Mouse (Mus musculus) neural tube, embryonic 12.5 days (tissue): ENCODE measurements around the gene Ssr1. TPM values are rescaled to one million over a fixed set of nuclear protein-coding genes. Genes with fewer than 3 reads are reported as not detected.

Source experiments
- ATAC-seq: fragments of 200-750 bp; cut with Nextera tagmentation; 2 replicates; pipeline ENCODE4 v1.8.0; 2017; ENCODE audit warnings: low read depth, mild to moderate bottlenecking, moderate TSS enrichment, moderate library complexity; ENCODE audit not compliant: low FRiP score
- H3K27ac ChIP-seq: fragments of 300-500 bp; sonication (generic); 2 replicates; pipeline ENCODE4 v1.5.1; 2016
- H3K27me3 ChIP-seq: fragments of 300-500 bp; sonication (generic); replicated peaks from 2 replicates; pipeline ENCODE4 v1.6.1; 2016; ENCODE audit warnings: mild to moderate bottlenecking
- H3K36me3 ChIP-seq: fragments of 300-500 bp; sonication (generic); 2 replicates; pipeline ENCODE4 v1.6.1; 2016; ENCODE audit warnings: mild to moderate bottlenecking
- H3K4me1 ChIP-seq: fragments of 300-500 bp; sonication (generic); 2 replicates; pipeline ENCODE4 v1.6.1; 2016
- H3K4me2 ChIP-seq: fragments of 300-500 bp; sonication (generic); replicated peaks from 2 replicates; pipeline ENCODE4 v1.6.1; 2016; ENCODE audit warnings: mild to moderate bottlenecking
- H3K4me3 ChIP-seq: fragments of 300-500 bp; sonication (generic); 2 replicates; pipeline ENCODE4 v1.5.1; 2016
- H3K9ac ChIP-seq: fragments of 300-500 bp; sonication (generic); 2 replicates; pipeline ENCODE4 v1.6.1; 2016; ENCODE audit warnings: mild to moderate bottlenecking
- H3K9me3 ChIP-seq: fragments of 300-500 bp; sonication (generic); 2 replicates; pipeline ENCODE4 v1.6.1; 2016; ENCODE audit warnings: mild to moderate bottlenecking
- WGBS: fragments of 180-500 bp; shearing (Covaris S2); methylation state at CpG from one replicate; pipeline ENCODE4 v1.1.7; 2016; 5-methylcytosine and 5-hydroxymethylcytosine counted together
- polyA plus RNA-seq: library from polyadenylated mRNA; unstranded; fragments of >200 nt; fragmentation: Nextera tagmentation; extraction: Ambion mirVana; gene quantifications from 2 replicates; pipeline ENCODE4 v1.2.1, GENCODE M21; 2016

The Ssr1 gene
- polyA plus RNA-seq, 1 experiment from 2014 or later = 91.3 TPM

DNA sequence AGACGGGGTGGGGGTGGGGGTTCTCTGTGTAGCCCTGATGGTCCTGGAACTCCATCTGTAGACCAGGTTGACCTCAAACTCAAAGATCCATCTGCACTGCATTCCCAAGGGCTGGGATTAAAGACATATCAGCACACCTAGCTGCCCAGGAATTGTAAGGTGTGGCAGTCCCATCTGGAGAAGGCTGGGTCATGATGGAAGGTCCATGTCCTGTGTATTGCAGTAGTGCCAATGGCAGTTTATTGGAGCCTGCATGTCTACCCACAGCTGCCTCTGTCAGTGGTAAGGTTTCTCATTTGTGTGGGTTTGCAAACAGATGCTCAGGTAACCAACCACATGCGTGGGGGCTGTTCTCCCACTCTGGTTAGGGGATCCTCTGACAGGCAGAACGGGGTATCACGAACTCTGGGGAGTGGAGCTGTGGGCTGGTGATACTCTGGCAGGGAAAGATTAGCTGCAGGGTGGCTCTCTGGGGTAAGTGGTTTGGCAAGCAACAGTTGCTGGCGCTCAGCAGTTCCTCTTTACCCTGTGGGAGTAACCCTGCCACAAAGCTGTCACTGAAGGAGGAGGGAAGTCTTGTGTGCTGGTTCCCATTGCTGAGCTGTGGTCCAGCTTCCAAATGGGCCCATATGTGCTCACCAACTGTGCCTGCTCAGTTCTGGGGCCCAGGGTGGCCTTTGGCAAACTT is 15.8 kb upstream of the Ssr1 start:
- H3K27me3 ChIP-seq = no peaks in the 10 kb centered on the region
- H3K4me2 ChIP-seq = no peak overlapping the region
- ATAC-seq = no peak
- no peak overlapping the region for H3K9ac ChIP-seq
- H3K9me3 ChIP-seq = no peaks in the 10 kb centered on the region
- no peaks in the 10 kb centered on the region for H3K4me1 ChIP-seq
- H3K27ac ChIP-seq = no peak overlapping the region
- no peak overlapping the region for H3K4me3 ChIP-seq
- WGBS = 83% methylated on average over 5 of the region's 5 CpGs
- H3K36me3 ChIP-seq = no peaks in the 10 kb centered on the region

DNA sequence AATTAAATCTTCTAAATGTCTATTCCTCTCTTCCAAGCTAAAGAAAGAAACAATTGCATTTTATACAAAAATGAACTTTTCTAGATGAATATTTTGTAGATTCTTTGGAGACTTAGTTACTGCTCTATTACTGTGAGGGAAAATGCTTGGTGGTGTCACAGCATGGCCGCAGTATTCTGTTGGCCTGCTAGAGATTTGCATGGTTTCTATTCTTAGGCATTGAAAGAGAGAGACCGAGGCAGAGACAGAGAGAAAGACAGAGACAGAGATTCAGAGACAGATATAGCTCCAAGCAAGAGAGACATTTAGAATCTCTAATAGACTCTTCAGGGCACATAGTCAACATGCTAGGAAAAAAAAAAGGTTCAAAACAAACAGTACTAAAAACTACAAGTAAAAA is 14.0 kb upstream of the Ssr1 start:
- H3K4me1 ChIP-seq = no peaks in the 10 kb centered on the region
- 89% methylated on average over 2 of the region's 2 CpGs for WGBS
- no peak overlapping the region for H3K9ac ChIP-seq
- H3K4me3 ChIP-seq = no peak overlapping the region
- ATAC-seq = no peak
- no peaks in the 10 kb centered on the region for H3K27me3 ChIP-seq
- no peak overlapping the region for H3K4me2 ChIP-seq
- H3K9me3 ChIP-seq = no peaks in the 10 kb centered on the region
- H3K36me3 ChIP-seq = no peaks in the 10 kb centered on the region
- H3K27ac ChIP-seq = no peak overlapping the region

DNA sequence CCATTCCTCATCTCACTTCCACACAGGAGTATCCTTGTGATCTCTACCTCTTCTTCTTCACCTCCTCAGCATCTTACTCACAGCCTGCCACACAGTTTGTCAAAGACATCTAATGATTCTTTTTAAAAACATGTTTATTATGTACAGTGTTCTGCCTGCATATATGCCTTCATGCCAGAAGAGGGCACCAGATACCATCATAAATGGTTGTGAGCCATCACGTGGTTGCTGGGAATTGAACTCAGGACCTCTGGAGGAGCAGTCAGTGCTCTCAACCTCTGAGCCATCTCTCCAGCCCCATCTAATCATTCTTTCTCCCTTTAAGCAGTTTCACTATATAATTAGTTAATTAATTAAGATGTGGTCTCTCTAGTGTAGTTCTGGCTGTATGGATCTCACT is 8.4 kb upstream of the Ssr1 start:
- Histone ChIP-seq H3K9ac (no peak overlapping the region), H3K36me3 (no peaks in the 10 kb centered on the region), H3K4me1 (no peaks in the 10 kb centered on the region), H3K27me3 (no peaks in the 10 kb centered on the region), H3K27ac (no peak overlapping the region), H3K4me2 (no peak overlapping the region), H3K4me3 (no peak overlapping the region), H3K9me3 (no peaks in the 10 kb centered on the region)
- 49% methylated on average over 1 of the region's 1 CpGs for WGBS
- no peak for ATAC-seq

GRCm38 (mm10) chr13:37999713-38000112 is 5.7 kb upstream of the Ssr1 start:
- ATAC-seq = no peak
- 0 out of 2 replicates have a peak, but pooled peaks cover under 1% of the 10 kb centered on the region for H3K4me1 ChIP-seq
- H3K4me2 ChIP-seq = no peak overlapping the region
- H3K27me3 ChIP-seq = no peaks in the 10 kb centered on the region
- no peak overlapping the region for H3K9ac ChIP-seq
- no peak overlapping the region for H3K27ac ChIP-seq
- H3K36me3 ChIP-seq = no peaks in the 10 kb centered on the region
- 85% methylated on average over 3 of the region's 3 CpGs for WGBS
- no peak overlapping the region for H3K4me3 ChIP-seq
- no peaks in the 10 kb centered on the region for H3K9me3 ChIP-seq

DNA sequence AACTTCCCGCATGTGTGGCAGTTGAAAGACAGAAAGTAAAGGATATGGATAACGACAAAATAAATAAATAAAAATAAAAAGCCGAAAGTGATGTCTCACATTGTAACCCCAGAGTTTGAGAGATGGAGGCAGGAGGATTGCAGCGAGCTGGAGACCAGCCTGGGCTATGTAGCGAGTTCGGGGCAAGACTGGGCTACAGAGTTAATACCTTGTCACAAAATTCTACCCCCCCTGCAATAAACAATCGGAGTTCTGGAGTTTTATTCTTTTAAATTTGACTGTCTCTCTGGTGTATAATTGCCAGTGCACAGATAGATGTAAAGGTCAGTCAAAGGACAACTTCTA is 360 bp upstream of the Ssr1 start:
- peak overlapping the region; percentile 77 for H3K4me2 ChIP-seq
- no peak overlapping the region for H3K27ac ChIP-seq
- 19% methylated on average over 7 of the region's 7 CpGs for WGBS

DNA sequence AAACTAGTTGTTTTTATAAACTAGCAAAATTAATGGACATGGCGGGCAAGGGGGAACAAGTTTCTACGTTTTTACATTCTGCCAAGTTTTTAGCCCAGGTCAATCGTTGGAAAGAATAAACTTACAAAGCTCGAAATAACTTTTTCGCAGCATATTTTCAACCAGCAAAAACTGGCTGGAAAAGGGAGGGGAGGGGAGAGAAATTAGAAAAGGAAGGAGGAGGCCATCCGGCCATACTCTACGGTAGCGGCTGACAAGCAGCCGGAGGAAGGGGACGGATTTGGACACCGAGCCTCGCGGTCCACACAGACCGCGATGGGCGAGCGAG is 677 bp downstream of the Ssr1 start:
- ATAC-seq = no peak
- peaks cover 9% of the 10 kb centered on the region for H3K4me1 ChIP-seq
- H3K9me3 ChIP-seq = no peaks in the 10 kb centered on the region
- WGBS = 1% methylated on average over 17 of the region's 17 CpGs
- H3K27ac ChIP-seq = peak overlapping the region; percentile 86; the same call in 1 of the 2 replicates
- H3K9ac ChIP-seq = peak overlapping the region; percentile 91
- peak overlapping the region; percentile 90 for H3K4me3 ChIP-seq
- H3K36me3 ChIP-seq = peaks cover 27% of the 10 kb centered on the region
- no peaks in the 10 kb centered on the region for H3K27me3 ChIP-seq
- peak overlapping the region; percentile 77 for H3K4me2 ChIP-seq

More for the DNA sequence above, 360 bp upstream of the Ssr1 start:
- no peaks in the 10 kb centered on the region for H3K27me3 ChIP-seq
- peaks cover 9% of the 10 kb centered on the region for H3K4me1 ChIP-seq
- ATAC-seq = peak; percentile 67
- H3K9me3 ChIP-seq = no peaks in the 10 kb centered on the region
- peak overlapping the region; percentile 90 for H3K4me3 ChIP-seq
- peak overlapping the region; percentile 91; the same call in 1 of the 2 replicates for H3K9ac ChIP-seq
- H3K36me3 ChIP-seq = peaks cover 17% of the 10 kb centered on the region

DNA sequence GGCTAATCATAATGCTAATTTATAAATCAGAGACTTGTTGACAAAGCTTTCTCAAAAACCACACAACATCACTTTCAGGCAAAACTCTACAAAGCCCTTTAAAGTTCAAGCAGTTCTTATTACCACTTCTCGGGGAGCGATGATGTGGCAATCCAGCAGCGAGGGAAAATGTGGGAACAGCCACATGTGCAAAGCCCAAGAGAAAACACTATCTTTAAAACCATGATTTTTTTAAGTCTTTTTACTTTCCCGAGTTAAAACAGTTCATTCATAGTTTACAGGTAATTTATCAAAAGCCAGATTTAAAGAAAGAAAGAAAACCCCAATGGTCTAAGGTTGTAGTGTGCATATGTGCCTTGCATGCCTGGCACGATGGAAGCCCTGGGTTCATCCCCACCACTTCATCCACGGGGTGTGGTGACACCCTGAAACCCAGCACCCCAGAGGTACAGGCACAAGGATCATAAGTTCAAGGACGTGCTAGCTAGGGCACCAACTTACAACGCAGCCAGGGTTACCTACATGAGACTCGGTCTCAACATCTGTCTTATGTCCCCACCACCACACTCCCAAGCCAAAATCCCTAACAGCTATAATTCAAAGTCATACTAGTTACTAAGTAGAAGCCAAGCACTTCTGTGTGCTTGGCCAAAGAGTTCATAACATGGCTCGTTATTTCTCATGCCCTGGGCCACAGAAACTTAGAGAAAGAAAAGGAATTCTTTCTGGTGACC is 1.2 kb downstream of the Ssr1 start:
- peaks cover 9% of the 10 kb centered on the region for H3K4me1 ChIP-seq
- no peak overlapping the region for H3K27ac ChIP-seq
- ATAC-seq = no peak
- H3K4me3 ChIP-seq = peak overlapping the region; percentile 90
- 17% methylated on average over 10 of the region's 10 CpGs for WGBS
- H3K4me2 ChIP-seq = peak overlapping the region; percentile 77
- no peaks in the 10 kb centered on the region for H3K27me3 ChIP-seq
- H3K9me3 ChIP-seq = no peaks in the 10 kb centered on the region
- H3K9ac ChIP-seq = peak overlapping the region; percentile 91
- H3K36me3 ChIP-seq = peaks cover 32% of the 10 kb centered on the region

DNA sequence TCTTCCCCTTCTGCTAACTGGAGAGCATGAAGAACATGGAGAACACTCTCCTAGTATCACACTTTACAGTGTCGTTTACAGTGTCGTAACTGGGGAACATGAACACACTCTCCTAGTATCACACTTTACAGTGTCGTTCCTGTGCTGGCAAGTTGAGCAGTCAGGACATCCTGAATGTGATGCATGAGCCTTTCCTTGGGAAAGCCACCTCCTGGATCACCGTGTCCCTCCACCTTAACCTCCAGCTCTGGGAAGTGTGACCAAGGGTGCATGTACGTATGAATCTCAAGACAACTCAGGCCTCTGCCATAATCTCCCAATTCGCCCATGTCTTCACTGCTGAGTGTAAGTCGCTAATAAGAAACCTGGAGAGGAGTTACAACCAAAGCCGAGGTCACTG is 4.3 kb downstream of the Ssr1 start:
- Histone ChIP-seq H3K9me3 (no peaks in the 10 kb centered on the region), H3K4me1 (peaks cover 8% of the 10 kb centered on the region), H3K9ac (no peak overlapping the region), H3K27me3 (no peaks in the 10 kb centered on the region), H3K4me3 (no peak overlapping the region), H3K4me2 (no peak overlapping the region), H3K27ac (no peak overlapping the region), H3K36me3 (peaks cover 60% of the 10 kb centered on the region)
- 94% methylated on average over 8 of the region's 8 CpGs for WGBS
- no peak for ATAC-seq

DNA sequence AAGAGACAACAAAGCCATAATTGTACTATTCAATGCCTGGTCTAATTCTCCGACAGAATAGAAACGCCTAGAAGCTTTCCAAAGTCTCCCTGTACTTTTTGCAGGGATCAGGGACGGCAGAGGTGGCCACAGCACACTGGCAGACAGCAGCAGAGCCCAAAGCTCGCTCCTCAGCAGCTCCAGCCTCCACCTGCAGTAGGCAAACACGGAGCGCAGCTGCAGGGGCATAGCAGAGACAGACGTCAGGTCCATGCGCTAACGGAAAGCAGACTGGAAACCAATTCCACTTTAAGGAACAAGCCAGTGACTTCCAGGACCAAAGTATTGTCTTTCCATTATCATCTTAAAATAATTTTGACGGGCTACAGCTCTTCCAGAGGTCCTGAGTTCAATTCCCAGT is 7.9 kb downstream of the Ssr1 start:
- no peak for ATAC-seq
- Histone ChIP-seq H3K9me3 (no peaks in the 10 kb centered on the region), H3K9ac (no peak overlapping the region), H3K27ac (no peak overlapping the region), H3K4me2 (no peak overlapping the region), H3K4me3 (no peak overlapping the region), H3K27me3 (no peaks in the 10 kb centered on the region), H3K4me1 (no peaks in the 10 kb centered on the region), H3K36me3 (peaks cover 89% of the 10 kb centered on the region)
- 79% methylated on average over 10 of the region's 10 CpGs for WGBS

DNA sequence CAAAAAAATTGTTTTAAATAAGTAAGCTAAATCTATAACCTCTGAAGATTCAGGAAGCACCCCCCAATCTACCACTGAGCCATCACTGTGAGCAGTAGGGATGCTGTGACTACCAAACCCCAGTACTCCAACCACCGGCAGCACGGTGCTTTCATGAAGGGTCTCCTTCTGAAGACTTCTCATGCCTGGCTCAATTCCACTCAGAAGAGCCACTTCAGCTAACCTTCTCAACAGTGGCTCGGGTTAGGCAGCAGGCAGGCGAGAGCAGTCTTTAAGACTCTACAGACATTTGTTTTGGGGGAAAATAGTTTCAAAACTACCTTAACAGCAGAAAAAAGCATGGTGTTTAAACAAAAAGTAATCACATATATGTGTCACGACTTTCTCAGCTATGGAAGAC is 13.0 kb downstream of the Ssr1 start:
- no peaks in the 10 kb centered on the region for H3K9me3 ChIP-seq
- no peak for ATAC-seq
- no peak overlapping the region for H3K4me2 ChIP-seq
- no peaks in the 10 kb centered on the region for H3K4me1 ChIP-seq
- peaks cover 75% of the 10 kb centered on the region for H3K36me3 ChIP-seq
- no peak overlapping the region for H3K4me3 ChIP-seq
- H3K27ac ChIP-seq = no peak overlapping the region
- 92% methylated on average over 5 of the region's 5 CpGs for WGBS
- no peak overlapping the region for H3K9ac ChIP-seq
- no peaks in the 10 kb centered on the region for H3K27me3 ChIP-seq

DNA sequence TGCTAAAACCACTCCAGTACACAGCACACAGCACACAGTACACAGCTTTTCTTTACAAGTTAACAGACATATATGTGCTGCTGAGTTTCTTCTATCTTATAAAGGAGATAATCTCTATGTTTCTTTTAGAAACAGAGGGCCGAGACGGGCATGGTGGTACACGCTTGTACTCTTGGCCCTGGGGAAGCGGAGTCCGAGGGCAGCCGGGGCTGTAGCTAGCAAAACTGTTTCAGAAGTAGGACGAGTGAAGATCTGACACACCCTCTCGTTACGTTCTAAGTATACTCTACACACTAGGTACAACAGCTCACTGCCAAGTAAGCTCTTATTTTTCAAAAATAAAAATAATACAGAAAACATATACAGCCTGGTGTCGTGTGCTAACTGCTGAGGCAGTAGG is 13.7 kb downstream of the Ssr1 start:
- Histone ChIP-seq H3K9me3 (no peaks in the 10 kb centered on the region), H3K36me3 (peaks cover 69% of the 10 kb centered on the region), H3K9ac (no peak overlapping the region), H3K4me3 (no peak overlapping the region), H3K4me1 (no peaks in the 10 kb centered on the region), H3K4me2 (no peak overlapping the region), H3K27ac (no peak overlapping the region), H3K27me3 (no peaks in the 10 kb centered on the region)
- no peak for ATAC-seq
- 96% methylated on average over 10 of the region's 10 CpGs for WGBS

DNA sequence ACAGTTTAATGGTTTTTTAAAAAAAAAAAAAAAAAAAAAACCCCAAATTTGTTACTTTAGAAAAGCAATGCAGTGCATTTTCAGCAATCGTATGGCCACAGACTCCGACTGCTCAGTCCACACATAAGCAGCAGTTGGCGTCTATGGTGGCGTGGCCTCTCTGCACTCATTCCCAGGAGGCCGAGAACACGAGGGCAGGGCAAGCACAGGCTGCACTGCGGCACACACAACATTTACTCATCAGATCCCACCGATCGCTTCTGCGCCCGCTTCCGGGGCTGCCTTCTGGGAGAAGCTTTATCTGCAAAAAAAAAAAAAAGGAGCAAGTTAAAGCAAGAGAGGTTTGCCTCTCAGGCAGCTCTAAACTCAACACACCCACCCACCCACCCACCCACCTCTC is 14.5 kb downstream of the Ssr1 start:
- Histone ChIP-seq H3K27ac (no peak overlapping the region), H3K4me2 (no peak overlapping the region), H3K27me3 (no peaks in the 10 kb centered on the region), H3K36me3 (peaks cover 62% of the 10 kb centered on the region), H3K9me3 (no peaks in the 10 kb centered on the region), H3K9ac (no peak overlapping the region), H3K4me1 (no peaks in the 10 kb centered on the region), H3K4me3 (no peak overlapping the region)
- WGBS = 91% methylated on average over 12 of the region's 12 CpGs
- ATAC-seq = no peak

GRCm38 (mm10) chr13:37974731-37975130 is 19.3 kb downstream of the Ssr1 start:
- WGBS = 89% methylated on average over 5 of the region's 5 CpGs
- no peak overlapping the region for H3K4me3 ChIP-seq
- no peak overlapping the region for H3K27ac ChIP-seq
- no peak overlapping the region for H3K9ac ChIP-seq
- no peaks in the 10 kb centered on the region for H3K9me3 ChIP-seq
- no peak overlapping the region for H3K4me2 ChIP-seq
- ATAC-seq = no peak
- H3K4me1 ChIP-seq = no peaks in the 10 kb centered on the region
- H3K27me3 ChIP-seq = no peaks in the 10 kb centered on the region
- H3K36me3 ChIP-seq = peaks cover 19% of the 10 kb centered on the region
